Mouse (Mus musculus) right cerebral cortex, adult 18-20 months (tissue): ENCODE measurements around the gene Pik3r3.
"Not testable (repeated sequence)": the region's sequence is repeated elsewhere in the genome, so short reads cannot be mapped to it uniquely, and the experiment has no call there.

ENCODE experiments used
- DNase-seq: peaks from one replicate; pipeline ENCODE4 v3.0.0; 2022; ENCODE audit warnings: mixed read lengths

Gene Pik3r3

GRCm38 (mm10) chr4:116221140-116221851 lies at the start of gene Pik3r3:
Gene Pik3r3, plus strand, starts transcription at chr4:116221618.
- peak; percentile 99 for DNase-seq

GRCm38 (mm10) chr4:116173072-116173471 lies 48.3 kb upstream of the Pik3r3 start, which contains the start of the genes 1700042G07Rik and Gm49337:
Gene 1700042G07Rik, plus strand, starts transcription at chr4:116173372.
Gene Gm49337, plus strand, starts transcription at chr4:116173384.
- no peak for DNase-seq

GRCm38 (mm10) chr4:116173752-116174151 lies 47.7 kb upstream of the Pik3r3 start:
- DNase-seq: no peak

- DNase-seq: no peak
These were observed 46.8 kb upstream of the Pik3r3 start for GRCm38 (mm10) chr4:116174466-116175116.

- DNase-seq: no peak
These were observed 46.3 kb upstream of the Pik3r3 start for GRCm38 (mm10) chr4:116175136-116175535.

- peak; percentile 58 for DNase-seq
These were observed 45.5 kb upstream of the Pik3r3 start for GRCm38 (mm10) chr4:116175711-116176542.

GRCm38 (mm10) chr4:116176543-116176988 lies 44.9 kb upstream of the Pik3r3 start:
- DNase-seq: peak; percentile 71

- no peak for DNase-seq
These were observed 44.3 kb upstream of the Pik3r3 start for GRCm38 (mm10) chr4:116177140-116177539.

- DNase-seq: no peak
These were observed 39.3 kb upstream of the Pik3r3 start for GRCm38 (mm10) chr4:116182079-116182478.

- DNase-seq: no peak
These were observed 38.7 kb upstream of the Pik3r3 start for GRCm38 (mm10) chr4:116182745-116183144.

GRCm38 (mm10) chr4:116185083-116185482 lies 36.3 kb upstream of the Pik3r3 start:
- DNase-seq: no peak

- no peak for DNase-seq
These were observed 29.1 kb upstream of the Pik3r3 start for GRCm38 (mm10) chr4:116192286-116192835.

- no peak for DNase-seq
These were observed 27.6 kb upstream of the Pik3r3 start for GRCm38 (mm10) chr4:116193583-116194383.

GRCm38 (mm10) chr4:116198422-116198821 lies 23.0 kb upstream of the Pik3r3 start:
- DNase-seq: no peak

- DNase-seq: no peak
These were observed 17.0 kb upstream of the Pik3r3 start for GRCm38 (mm10) chr4:116204422-116204821.

- DNase-seq: no peak
These were observed 14.9 kb upstream of the Pik3r3 start for GRCm38 (mm10) chr4:116206531-116206930.

- DNase-seq: no peak
These were observed 12.5 kb upstream of the Pik3r3 start for GRCm38 (mm10) chr4:116208891-116209290.

- DNase-seq: no peak
These were observed 5.4 kb upstream of the Pik3r3 start for GRCm38 (mm10) chr4:116215895-116216605.

GRCm38 (mm10) chr4:116217046-116217445 lies 4.4 kb upstream of the Pik3r3 start:
- DNase-seq: no peak

GRCm38 (mm10) chr4:116217661-116218060 lies 3.8 kb upstream of the Pik3r3 start:
- DNase-seq: not testable (repeated sequence)

GRCm38 (mm10) chr4:116219056-116219455 lies 2.4 kb upstream of the Pik3r3 start:
- no peak for DNase-seq
